Mouse (Mus musculus) embryo, embryonic 10 days (tissue): ENCODE measurements at regions not wholly inside any gene's neighbourhood (a gene's known extent, or its start where the extent isn't known, plus 50 kb on each side); places are given as distances from the start of the nearest gene placed in this dataset.

Experiments
- DNase-seq: peaks from one replicate; pipeline ENCODE4 v3.0.0-alpha.2; 2015; ENCODE audit warnings: low spot score

DNA sequence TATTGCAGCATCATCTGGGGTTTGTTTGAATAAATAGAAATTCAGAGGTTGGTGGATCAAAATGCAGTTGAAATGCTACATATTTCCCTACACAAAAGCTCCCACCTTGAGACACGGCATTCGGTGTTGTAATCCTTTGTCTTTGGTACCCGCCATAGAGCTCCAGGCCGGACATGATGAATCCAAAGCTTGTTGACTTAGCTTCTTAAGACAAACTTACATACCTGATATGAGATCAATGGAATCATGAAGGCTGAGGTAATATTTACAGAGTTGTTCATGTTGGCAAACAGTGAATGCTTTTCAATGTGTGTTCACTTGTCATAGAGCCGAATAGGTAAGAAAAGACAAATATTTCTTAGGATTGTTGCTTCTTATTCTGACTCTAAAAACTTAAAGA, 51.2 kb upstream of the Pthlh start:
- DNase-seq: no peak
